Mouse (Mus musculus) regulatory T cell (primary cell): ENCODE measurements around the gene Hadha.

ENCODE experiments used
- in situ Hi-C: fragments of 300-600 bp; cut with MboI, MseI; formaldehyde crosslinking; loops from one replicate; pipeline ENCODE4 v1.15.1; 2025; ENCODE audit warnings: high pct_unique_total_duplicates

Hadha gene

GRCm38 (mm10) chr5:30154474-30155394 lies at the start of gene Hadha, which contains the start of gene Hadhb:
Hadha (minus strand) TSS chr5:30155162.
Hadhb (plus strand) TSS chr5:30155248.
- in situ Hi-C loops: no loop called here

GRCm38 (mm10) chr5:30204441-30204840 lies 49.5 kb upstream of the Hadha start:
- in situ Hi-C loops: no loop called here

GRCm38 (mm10) chr5:30203216-30203885 lies 48.4 kb upstream of the Hadha start:
- in situ Hi-C loops: no loop called here

- in situ Hi-C loops: no loop called here
These were observed 47.3 kb upstream of the Hadha start for GRCm38 (mm10) chr5:30202221-30202620.

- in situ Hi-C loops: no loop called here
These were observed 46.6 kb upstream of the Hadha start for GRCm38 (mm10) chr5:30201521-30201920.

- in situ Hi-C loops: loop anchor here (5.0 to 10.0 kb wide), 2 partner anchors 289 to 383 kb away; no protein-coding TSS in a partner anchor
These were observed 43.3 kb upstream of the Hadha start for GRCm38 (mm10) chr5:30198257-30198656.

- in situ Hi-C loops: loop anchor here (5.0 to 10.0 kb wide), 2 partner anchors 292 to 381 kb away; no protein-coding TSS in a partner anchor
These were observed 40.4 kb upstream of the Hadha start for GRCm38 (mm10) chr5:30195340-30195739.

GRCm38 (mm10) chr5:30192452-30192851 lies 37.5 kb upstream of the Hadha start:
- in situ Hi-C loops: loop anchor here (10.0 kb wide), 1 partner anchor 378 kb away; no protein-coding TSS in a partner anchor

GRCm38 (mm10) chr5:30187687-30188485 lies 32.9 kb upstream of the Hadha start:
- in situ Hi-C loops: no loop called here

GRCm38 (mm10) chr5:30175811-30176210 lies 20.8 kb upstream of the Hadha start:
- in situ Hi-C loops: no loop called here

- in situ Hi-C loops: no loop called here
These were observed 18.1 kb upstream of the Hadha start for GRCm38 (mm10) chr5:30172931-30173692.

- in situ Hi-C loops: no loop called here
These were observed 17.2 kb upstream of the Hadha start for GRCm38 (mm10) chr5:30172115-30172514.

GRCm38 (mm10) chr5:30170303-30170940 lies 15.5 kb upstream of the Hadha start:
- in situ Hi-C loops: no loop called here

GRCm38 (mm10) chr5:30165234-30165946 lies 10.4 kb upstream of the Hadha start:
- in situ Hi-C loops: no loop called here

GRCm38 (mm10) chr5:30162339-30162738 lies 7.4 kb upstream of the Hadha start:
- in situ Hi-C loops: no loop called here

GRCm38 (mm10) chr5:30161836-30162235 lies 6.9 kb upstream of the Hadha start:
- in situ Hi-C loops: no loop called here

- in situ Hi-C loops: no loop called here
These were observed 4.6 kb upstream of the Hadha start for GRCm38 (mm10) chr5:30159601-30160000.

- in situ Hi-C loops: no loop called here
These were observed 1.1 kb upstream of the Hadha start for GRCm38 (mm10) chr5:30155821-30156629.

- in situ Hi-C loops: no loop called here
These were observed 432 bp upstream of the Hadha start for GRCm38 (mm10) chr5:30155395-30155792.
